Mouse (Mus musculus) kidney, embryonic 16.5 days (tissue): Measurements from ENCODE around the gene Asb10. TPM values are rescaled to one million over a fixed set of nuclear protein-coding genes. Genes with fewer than 3 reads are reported as not detected.
A peak's percentile ranks its signal among the peaks of the same experiment; 100 is the strongest.

Experiments used
- ATAC-seq: fragments of 200-750 bp; cut with Nextera tagmentation; 2 replicates; pipeline ENCODE4 v1.8.0; 2017; ENCODE audit warnings: moderate TSS enrichment; ENCODE audit not compliant: low FRiP score, low TSS enrichment
- H3K27ac ChIP-seq: fragments of 300-500 bp; sonication (generic); 2 replicates; pipeline ENCODE4 v1.5.1; 2014; ENCODE audit warnings: low read length
- H3K27me3 ChIP-seq: fragments of 300-500 bp; sonication (generic); 2 replicates; pipeline ENCODE4 v1.6.1; 2014; ENCODE audit warnings: low read length, control low read depth, mixed read lengths; ENCODE audit not compliant: insufficient read depth
- H3K36me3 ChIP-seq: fragments of 300-500 bp; sonication (generic); 2 replicates; pipeline ENCODE4 v1.6.1; 2014; ENCODE audit warnings: low read length, control low read depth, mixed read lengths; ENCODE audit not compliant: insufficient read depth
- H3K4me1 ChIP-seq: fragments of 300-500 bp; sonication (generic); 2 replicates; pipeline ENCODE4 v1.6.1; 2014; ENCODE audit warnings: low read length, control low read depth, mixed read lengths; ENCODE audit not compliant: insufficient read depth
- H3K4me2 ChIP-seq: fragments of 300-500 bp; sonication (generic); replicated peaks from 2 replicates; pipeline ENCODE4 v1.6.1; 2014; ENCODE audit warnings: low read depth, low read length
- H3K4me3 ChIP-seq: fragments of 300-500 bp; sonication (generic); 2 replicates; pipeline ENCODE4 v1.5.1; 2014; ENCODE audit warnings: mild to moderate bottlenecking, low read length
- H3K9ac ChIP-seq: fragments of 300-500 bp; sonication (generic); replicated peaks from 2 replicates; pipeline ENCODE4 v1.6.1; 2014; ENCODE audit warnings: low read length
- H3K9me3 ChIP-seq: fragments of 300-500 bp; sonication (generic); 2 replicates; pipeline ENCODE4 v1.6.1; 2016; ENCODE audit warnings: low read length, control low read depth
- WGBS: fragments of 180-500 bp; shearing (Covaris S2); extraction: QIAGEN DNeasy Blood & Tissue Kit; methylation state at CpG from one replicate; pipeline ENCODE4 v1.1.7; 2014; 5-methylcytosine and 5-hydroxymethylcytosine counted together
- polyA plus RNA-seq: library from polyadenylated mRNA; unstranded; fragments of >200 nt; fragmentation: Nextera tagmentation; extraction: Ambion mirVana; gene quantifications from 2 replicates; pipeline ENCODE4 v1.2.1, GENCODE M21; 2015

Gene Asb10
- 0.42 and 0.71 TPM in 2 replicates for polyA plus RNA-seq

GRCm38 (mm10) chr5:24540387-24541143 lies at the start of gene Asb10:
TSS of gene Asb10 (minus strand) at chr5:24540978.
- H3K4me3 ChIP-seq, result peak within 1 kb of the TSS; percentile 26
- no peaks in the 10 kb centered on the region for H3K9me3 ChIP-seq
- H3K27ac ChIP-seq, result peak within 1 kb of the TSS; percentile 46
- no peaks in the 10 kb centered on the region for H3K36me3 ChIP-seq
- H3K9ac ChIP-seq, result peak within 1 kb of the TSS; percentile 1; the same call in 1 of the 2 replicates
- peaks cover 5% of the 10 kb centered on the region; the same call in 1 of the 2 replicates for H3K27me3 ChIP-seq
- peaks cover 17% of the 10 kb centered on the region for H3K4me1 ChIP-seq
- H3K4me2 ChIP-seq, result peak within 1 kb of the TSS; percentile 51
- 15% methylated on average over 14 of the region's 14 CpGs for WGBS
- ATAC-seq, result peak; percentile 79

- H3K4me3 ChIP-seq, result no peak overlapping the region
- H3K4me1 ChIP-seq, result peaks cover 22% of the 10 kb centered on the region
- no peak overlapping the region for H3K27ac ChIP-seq
- peaks cover 40% of the 10 kb centered on the region for H3K36me3 ChIP-seq
- no peak overlapping the region for H3K9ac ChIP-seq
- H3K4me2 ChIP-seq, result no peak overlapping the region
- H3K27me3 ChIP-seq, result no peaks in the 10 kb centered on the region
- H3K9me3 ChIP-seq, result no peaks in the 10 kb centered on the region
- no peak for ATAC-seq
- 86% methylated on average over 20 of the region's 20 CpGs for WGBS
These were observed 49.0 kb upstream of the Asb10 start for GRCm38 (mm10) chr5:24589511-24590500.

GRCm38 (mm10) chr5:24587200-24587577 lies 46.4 kb upstream of the Asb10 start:
- Histone ChIP-seq H3K4me2 (peak overlapping the region; percentile 81), H3K9ac (peak overlapping the region; percentile 72), H3K27ac (no peak overlapping the region; the same call in 1 of the 2 replicates), H3K9me3 (no peaks in the 10 kb centered on the region), H3K36me3 (peaks cover 18% of the 10 kb centered on the region; the same call in 1 of the 2 replicates), H3K4me3 (peak overlapping the region; percentile 74), H3K27me3 (no peaks in the 10 kb centered on the region), H3K4me1 (peaks cover 22% of the 10 kb centered on the region)
- no peak for ATAC-seq
- WGBS, result 14% methylated on average over 4 of the region's 4 CpGs

- Histone ChIP-seq H3K27ac (peak within 1 kb of the TSS; percentile 35; the same call in 1 of the 2 replicates), H3K9me3 (no peaks in the 10 kb centered on the region), H3K4me1 (peaks cover 16% of the 10 kb centered on the region), H3K9ac (peak within 1 kb of the TSS; percentile 72), H3K4me2 (peak within 1 kb of the TSS; percentile 81), H3K4me3 (peak within 1 kb of the TSS; percentile 74), H3K27me3 (no peaks in the 10 kb centered on the region), H3K36me3 (peaks cover 13% of the 10 kb centered on the region; the same call in 1 of the 2 replicates)
- WGBS, result under 1% methylated on average over 43 of the region's 43 CpGs
- peak; percentile 90 for ATAC-seq
These were observed 45.9 kb upstream of the Asb10 start, which contains the start of gene Chpf2 for GRCm38 (mm10) chr5:24586547-24587199. TSS of gene Chpf2 (plus strand) at chr5:24586741.

GRCm38 (mm10) chr5:24586106-24586505 lies 45.3 kb upstream of the Asb10 start:
- H3K27me3 ChIP-seq, result no peaks in the 10 kb centered on the region
- peak overlapping the region; percentile 74 for H3K4me3 ChIP-seq
- peaks cover 11% of the 10 kb centered on the region; the same call in 1 of the 2 replicates for H3K36me3 ChIP-seq
- H3K4me1 ChIP-seq, result peaks cover 11% of the 10 kb centered on the region
- H3K9me3 ChIP-seq, result no peaks in the 10 kb centered on the region
- H3K4me2 ChIP-seq, result peak overlapping the region; percentile 81
- no peak for ATAC-seq
- peak overlapping the region; percentile 72 for H3K9ac ChIP-seq
- 8% methylated on average over 8 of the region's 8 CpGs for WGBS
- no peak overlapping the region for H3K27ac ChIP-seq

GRCm38 (mm10) chr5:24578109-24578963 lies 37.6 kb upstream of the Asb10 start:
- H3K4me2 ChIP-seq, result peak overlapping the region; percentile 62
- H3K9me3 ChIP-seq, result no peaks in the 10 kb centered on the region
- peak overlapping the region; percentile 77 for H3K9ac ChIP-seq
- no peak for ATAC-seq
- H3K4me1 ChIP-seq, result peaks cover 13% of the 10 kb centered on the region
- H3K4me3 ChIP-seq, result peak overlapping the region; percentile 74
- peak overlapping the region; percentile 90 for H3K27ac ChIP-seq
- H3K36me3 ChIP-seq, result peaks cover 10% of the 10 kb centered on the region
- 65% methylated on average over 6 of the region's 6 CpGs for WGBS
- H3K27me3 ChIP-seq, result no peaks in the 10 kb centered on the region

GRCm38 (mm10) chr5:24577183-24577929 lies 36.6 kb upstream of the Asb10 start, which contains the start of gene Abcf2:
TSS of gene Abcf2 (minus strand) at chr5:24577467.
- Histone ChIP-seq H3K4me3 (peak within 1 kb of the TSS; percentile 74), H3K27ac (peak within 1 kb of the TSS; percentile 90), H3K9ac (peak within 1 kb of the TSS; percentile 77), H3K36me3 (peaks cover 20% of the 10 kb centered on the region), H3K4me2 (peak within 1 kb of the TSS; percentile 62), H3K27me3 (no peaks in the 10 kb centered on the region), H3K9me3 (no peaks in the 10 kb centered on the region), H3K4me1 (peaks cover 13% of the 10 kb centered on the region)
- under 1% methylated on average over 48 of the region's 48 CpGs for WGBS
- ATAC-seq, result peak; percentile 98

- Histone ChIP-seq H3K27me3 (no peaks in the 10 kb centered on the region), H3K4me1 (peaks cover 13% of the 10 kb centered on the region), H3K36me3 (peaks cover 26% of the 10 kb centered on the region), H3K9me3 (no peaks in the 10 kb centered on the region), H3K9ac (peak overlapping the region; percentile 71), H3K4me2 (peak overlapping the region; percentile 62), H3K4me3 (peak overlapping the region; percentile 74), H3K27ac (peak overlapping the region; percentile 71)
- under 1% methylated on average over 32 of the region's 32 CpGs for WGBS
- peak; percentile 54 for ATAC-seq
These were observed 36.0 kb upstream of the Asb10 start for GRCm38 (mm10) chr5:24576801-24577182.
